Mouse (Mus musculus): ENCODE results near the gene Psmb7.

Gene Psmb7

DNA sequence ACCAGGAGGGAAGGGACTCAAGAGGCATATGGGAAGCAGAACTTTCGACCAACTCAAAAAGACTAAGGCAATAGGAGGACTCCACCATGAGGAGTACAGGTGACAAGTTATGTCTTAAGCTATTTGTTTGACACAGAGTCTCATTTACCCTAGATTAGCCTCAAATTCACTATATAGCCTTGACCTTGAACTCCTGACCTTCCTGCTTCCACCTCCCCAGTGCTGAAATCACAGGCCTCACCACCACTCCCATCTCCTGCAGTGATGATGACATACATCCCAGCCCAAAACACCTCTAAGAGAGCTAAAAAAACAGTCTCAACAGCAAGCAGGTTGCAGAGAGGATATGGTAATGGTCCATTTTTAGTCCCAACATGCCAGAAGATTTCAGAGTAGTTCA is 2.1 kb downstream of the Psmb7 start:
- DNase-seq (ENCODE audit: low read depth, low spot score), result peak; percentile 28

DNA sequence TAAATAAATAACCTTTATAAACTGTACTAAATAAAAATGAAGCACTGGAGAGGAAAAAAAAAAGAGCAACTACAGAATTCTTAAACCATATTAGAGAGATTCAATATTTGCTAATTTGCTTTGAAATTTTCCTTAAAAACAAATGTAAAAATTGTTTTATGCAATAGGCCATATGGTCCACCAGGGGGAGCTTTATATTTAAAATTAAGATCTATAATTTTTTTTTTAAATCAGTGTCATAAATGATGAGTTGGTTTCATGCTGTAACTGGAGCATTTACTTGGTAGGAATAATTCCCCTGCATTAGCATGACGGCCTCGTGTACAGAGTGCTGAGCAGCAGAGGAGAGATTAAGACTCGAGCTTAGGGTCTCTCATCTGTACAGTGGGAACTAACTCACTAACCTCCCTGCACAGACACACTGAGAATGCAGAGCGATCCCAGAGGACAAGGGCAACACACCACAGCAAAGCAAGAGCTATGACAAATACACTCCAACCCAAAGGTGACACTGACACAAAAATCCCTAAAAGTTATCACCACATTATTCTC is 6.1 kb downstream of the Psmb7 start:
- DNase-seq (ENCODE audit: low read depth, low spot score), result no peak

DNA sequence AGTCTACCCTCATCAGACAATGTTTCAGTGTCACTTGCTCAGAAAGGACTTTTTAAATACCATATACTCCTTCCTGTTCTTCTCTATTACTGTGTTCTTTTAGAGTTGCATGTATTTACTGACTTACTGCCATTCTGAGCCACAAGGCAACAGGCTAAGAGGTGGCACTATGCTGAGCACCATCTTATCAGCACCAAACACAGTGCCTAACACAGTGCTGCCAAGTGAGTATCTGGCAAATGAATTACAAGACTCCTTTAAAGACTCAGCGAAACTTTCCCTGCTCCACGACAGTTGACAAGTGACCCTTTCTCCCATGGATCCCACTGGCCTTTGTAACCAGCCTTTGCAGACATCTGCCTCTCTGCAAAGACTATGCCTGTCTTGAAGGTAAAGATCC is 13.3 kb downstream of the Psmb7 start:
- DNase-seq (ENCODE audit: low read depth, low spot score), result no peak

DNA sequence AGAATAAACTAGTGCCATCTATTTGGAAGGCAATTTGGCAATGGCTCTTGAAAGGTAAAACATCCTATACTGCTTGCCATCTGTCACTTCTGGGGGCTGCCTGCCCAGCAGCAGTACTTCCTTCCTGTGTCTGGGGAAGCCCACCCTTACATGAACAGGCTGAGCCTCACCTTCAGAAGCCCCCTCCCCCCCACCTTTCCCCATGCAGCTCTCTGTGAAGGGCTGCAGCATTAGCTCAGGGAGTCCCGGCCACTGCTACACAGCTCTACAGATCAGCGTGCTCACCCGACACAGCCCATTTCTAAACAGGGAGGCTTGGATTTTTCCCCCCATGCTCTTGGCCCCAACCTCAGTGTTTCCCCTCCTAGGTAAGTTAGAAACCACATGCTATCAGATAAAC is 14.4 kb downstream of the Psmb7 start:
- no peak for DNase-seq (ENCODE audit: low read depth, low spot score)

DNA sequence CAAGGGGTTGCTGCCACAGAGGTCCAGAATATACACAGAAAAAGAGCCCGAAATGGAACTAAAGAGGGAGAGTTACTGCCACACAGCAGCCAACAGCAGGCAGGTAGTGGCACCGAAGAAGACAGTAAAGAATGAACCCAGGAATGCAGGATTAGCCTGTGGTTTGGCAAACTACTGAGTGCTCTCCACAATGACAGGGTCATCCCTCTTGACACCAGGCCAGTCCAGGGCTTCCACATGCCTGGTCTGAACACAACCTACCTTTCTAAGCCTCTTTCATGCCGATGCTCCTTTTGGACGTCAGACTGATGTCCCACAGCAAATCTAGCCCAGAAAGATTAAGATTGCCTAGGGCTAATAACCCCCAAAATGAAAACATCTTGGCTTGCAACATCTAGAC is 15.1 kb downstream of the Psmb7 start:
- no peak for DNase-seq (ENCODE audit: low read depth, low spot score)

DNA sequence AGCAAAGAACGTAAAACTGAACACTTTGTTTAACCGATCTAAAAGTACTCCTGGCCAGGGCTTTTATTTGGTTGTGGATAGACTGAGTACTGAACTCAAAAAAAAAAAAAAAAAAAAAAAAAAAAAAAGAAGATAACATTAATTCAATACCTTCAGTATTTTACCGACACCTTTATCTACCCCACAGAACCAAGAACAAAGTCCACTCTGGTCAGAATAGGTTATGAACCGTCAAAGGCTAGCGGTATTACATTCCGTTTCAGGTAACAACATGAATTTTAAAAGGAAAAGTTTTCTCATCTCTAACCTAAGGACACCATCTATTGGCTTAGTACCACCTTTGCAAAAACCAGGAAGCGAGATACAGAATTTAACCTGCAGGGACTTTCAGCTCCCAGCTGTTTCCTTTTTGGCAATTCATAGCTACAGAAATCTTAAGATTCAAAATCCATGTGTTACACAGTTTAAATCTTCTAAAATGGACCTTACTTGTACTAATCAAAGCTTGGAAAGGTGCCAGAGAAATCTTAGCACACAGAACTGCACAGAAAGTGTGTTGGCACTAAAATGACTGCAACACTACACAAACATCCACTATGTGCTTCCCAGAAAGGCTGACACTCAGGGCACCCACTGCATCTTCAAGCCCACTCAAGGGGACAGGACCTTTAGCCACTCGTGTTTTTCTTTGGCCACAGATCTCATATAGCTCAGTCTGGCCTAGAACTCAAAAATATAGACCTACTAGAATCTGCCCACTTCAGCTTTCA is 19.9 kb downstream of the Psmb7 start:
- no peak for DNase-seq (ENCODE audit: low read depth, low spot score)

DNA sequence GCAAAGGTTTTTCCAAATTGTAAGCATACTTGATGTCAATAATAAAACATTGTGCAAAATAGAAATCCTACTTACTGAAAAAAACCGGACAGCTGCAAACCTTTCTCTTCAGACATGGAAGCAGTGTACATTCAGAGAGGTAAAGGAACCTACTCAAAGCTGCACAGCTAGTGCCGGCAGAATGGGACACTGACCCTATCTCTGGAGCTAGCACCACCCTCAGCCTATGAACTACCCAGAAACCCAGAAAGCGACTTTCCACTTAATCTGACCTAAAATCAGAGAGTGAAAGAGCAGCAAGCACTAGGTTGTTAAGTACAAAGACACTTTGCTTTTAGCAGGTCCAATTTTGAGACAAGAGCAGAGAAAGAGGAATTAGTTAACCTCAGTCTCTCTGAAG is 20.5 kb downstream of the Psmb7 start:
- no peak for DNase-seq (ENCODE audit: low read depth, low spot score)

DNA sequence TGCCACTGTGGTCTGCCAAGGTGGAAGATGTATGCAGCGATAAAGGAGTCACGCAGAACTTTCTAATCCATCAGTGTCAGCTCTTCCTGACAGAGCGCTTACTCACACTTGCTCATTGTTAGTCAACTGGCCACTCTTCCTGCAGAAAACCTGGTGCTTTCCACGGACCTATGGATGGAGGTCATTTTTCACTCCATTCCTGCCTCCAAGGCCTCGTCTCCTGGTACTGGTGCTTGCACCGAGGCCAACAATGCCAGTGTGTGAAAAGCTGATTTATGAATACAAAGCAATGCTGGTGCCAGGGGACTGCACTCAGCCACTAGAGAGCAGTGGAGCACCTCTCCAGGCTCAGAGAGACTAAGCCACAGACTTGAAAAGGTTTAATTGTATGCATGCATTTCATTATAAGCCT is 22.3 kb downstream of the Psmb7 start:
- peak; percentile 44 for DNase-seq (ENCODE audit: low read depth, low spot score)

DNA sequence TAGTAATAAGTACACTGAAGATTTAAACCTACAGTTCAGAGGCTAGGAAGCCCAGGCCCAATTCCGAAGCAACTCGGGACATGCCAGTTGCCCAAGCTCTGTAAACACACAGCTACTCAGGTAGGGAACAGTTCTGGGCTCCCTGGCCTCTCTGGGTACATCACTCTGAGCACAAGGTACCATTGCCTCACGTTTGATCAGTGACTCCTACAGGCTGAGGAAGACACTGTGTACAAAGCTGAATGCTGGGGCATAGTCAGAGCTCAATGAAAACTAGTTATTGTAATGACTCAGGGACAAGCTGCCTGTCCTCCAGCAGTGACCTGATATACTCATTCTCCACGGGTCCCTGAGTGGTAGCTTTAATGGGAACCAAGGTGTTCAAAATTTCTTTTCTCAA is 22.8 kb downstream of the Psmb7 start:
- no peak for DNase-seq (ENCODE audit: low read depth, low spot score)

DNA sequence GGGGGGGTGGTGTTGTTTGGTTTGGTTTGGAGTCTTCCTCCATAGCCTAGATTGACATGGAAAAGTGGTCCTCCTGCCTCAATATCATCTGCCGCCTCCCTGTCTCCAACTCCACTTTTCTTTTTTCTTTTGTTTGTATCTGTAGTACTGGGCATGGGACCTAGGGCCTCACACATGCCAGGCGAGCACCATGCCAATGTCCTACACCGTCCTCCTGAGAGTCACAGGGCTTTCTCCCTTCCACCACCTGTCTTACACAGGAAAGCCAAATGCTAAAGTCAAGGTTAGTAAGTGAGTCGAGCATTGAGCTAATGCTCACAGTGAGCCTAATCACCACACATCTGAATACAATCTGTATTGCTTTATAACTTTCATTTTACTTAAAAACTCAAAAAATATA is 24.1 kb downstream of the Psmb7 start:
- DNase-seq (ENCODE audit: low read depth, low spot score), result no peak

DNA sequence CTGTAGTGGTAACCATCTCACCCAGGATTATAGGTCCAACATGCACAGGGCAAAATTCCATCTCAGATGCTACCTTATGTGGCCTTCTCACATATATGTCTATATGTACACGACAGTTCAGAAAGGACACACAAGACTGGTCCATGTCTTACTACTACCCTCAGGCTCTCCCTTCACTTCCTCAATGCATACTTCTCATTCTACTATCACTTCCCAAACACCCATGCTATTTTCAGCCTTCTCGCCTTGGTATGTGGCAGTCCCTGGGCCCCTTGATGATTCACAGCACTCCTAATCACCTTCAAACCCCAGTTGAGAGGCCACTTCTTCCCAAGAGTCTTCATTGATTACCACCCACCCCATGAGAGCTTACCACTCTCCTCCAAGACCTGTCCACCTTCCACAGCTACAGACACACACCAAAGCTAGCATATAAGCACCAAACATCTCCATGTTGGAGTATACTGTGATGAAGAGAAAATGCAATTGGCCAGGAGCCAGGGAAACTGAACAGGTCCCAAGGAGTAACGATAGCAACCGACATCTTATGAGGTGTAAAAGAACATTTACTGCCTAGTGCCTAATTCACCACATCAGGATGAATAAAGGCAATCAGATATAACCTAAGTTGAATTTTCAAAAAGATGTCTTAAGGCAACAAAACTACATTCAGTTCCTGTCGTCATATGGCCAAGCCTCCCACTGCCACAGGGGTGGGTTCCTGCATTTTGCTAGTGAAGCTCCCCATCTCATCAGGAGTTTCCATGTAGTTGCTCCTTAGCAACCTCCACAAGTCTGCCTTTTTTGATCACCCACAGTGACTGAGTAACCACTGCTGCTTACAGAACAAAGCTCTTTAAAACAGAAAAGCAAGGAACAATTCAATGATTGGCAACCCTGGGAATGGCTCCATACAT is 26.7 kb downstream of the Psmb7 start:
- DNase-seq (ENCODE audit: low read depth, low spot score), result no peak

DNA sequence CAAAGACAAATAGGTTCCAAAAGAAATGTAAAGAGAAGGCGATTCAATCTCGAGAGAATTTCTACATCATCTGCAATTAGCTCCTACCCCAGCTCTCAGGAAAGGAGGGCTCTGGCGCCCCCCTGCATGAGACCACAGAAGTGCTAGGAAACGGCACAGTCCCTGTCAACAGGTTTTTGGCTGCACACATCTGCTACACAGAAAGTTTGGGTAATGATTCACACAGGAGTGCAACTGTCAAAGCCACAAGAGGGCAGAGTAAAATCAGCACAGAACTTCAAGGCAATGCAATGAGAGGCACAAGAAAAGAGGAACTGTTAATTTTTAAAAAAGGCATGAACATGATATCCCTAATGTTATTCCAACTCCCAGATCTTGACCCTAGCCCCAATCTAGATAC is 27.8 kb downstream of the Psmb7 start:
- peak; percentile 41 for DNase-seq (ENCODE audit: low read depth, low spot score)

DNA sequence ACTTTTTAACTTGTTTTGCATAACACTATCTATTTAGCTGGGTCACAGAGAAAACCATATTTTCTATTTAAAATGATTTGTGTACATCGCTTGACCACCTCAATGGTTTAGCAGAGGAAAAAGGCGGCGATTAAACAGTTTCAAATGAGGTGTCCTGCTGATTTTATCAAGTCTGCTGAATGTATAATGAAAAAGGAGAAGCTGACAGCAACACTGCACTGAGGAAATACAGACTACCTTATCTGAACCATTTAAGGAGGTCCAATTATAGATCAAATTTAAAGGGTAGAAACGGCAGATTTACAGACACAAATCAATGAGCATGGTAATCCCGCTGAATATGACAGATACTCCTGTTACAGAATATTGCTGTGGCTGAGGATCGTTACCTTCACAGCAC is 29.4 kb downstream of the Psmb7 start:
- DNase-seq (ENCODE audit: low read depth, low spot score), result no peak

DNA sequence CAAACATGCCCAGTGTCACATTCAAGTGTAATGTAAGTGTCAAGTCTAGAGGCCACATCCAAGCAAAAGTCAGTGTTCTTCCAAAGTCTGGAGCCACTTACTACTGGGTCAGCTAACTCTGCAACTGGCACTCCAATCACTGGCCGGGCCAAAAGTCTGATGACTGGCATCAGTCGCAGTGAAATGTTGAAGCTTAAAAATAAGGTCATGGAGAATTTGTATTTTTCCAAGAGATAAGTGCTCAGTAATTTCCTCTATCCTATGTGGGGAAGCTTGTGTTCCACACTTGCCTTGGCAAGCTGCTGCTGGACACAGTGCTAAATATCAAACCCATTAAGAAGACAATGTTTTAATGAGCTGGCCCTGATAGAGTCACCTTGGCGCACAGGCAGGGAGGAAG is 30.3 kb downstream of the Psmb7 start:
- no peak for DNase-seq (ENCODE audit: low read depth, low spot score)

DNA sequence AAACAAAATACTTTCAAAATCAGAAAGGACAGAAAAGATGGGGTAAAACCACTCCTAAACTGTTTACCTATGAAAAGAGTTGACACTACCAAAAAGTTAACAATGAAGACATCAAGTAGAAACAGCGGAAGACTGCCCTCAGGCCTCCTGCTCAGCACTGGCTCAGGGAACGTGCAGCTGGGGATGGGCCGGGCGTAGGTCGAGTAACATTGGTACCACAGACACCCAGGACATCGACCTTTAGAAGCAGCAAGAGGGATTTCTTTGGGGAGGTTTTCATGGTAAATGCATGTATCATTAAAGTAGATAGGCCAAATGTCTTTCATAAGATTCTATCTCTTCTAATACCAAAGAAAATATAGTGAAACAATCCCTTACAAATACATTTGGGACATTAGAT is 31.3 kb downstream of the Psmb7 start:
- peak; percentile 25 for DNase-seq (ENCODE audit: low read depth, low spot score)

DNA sequence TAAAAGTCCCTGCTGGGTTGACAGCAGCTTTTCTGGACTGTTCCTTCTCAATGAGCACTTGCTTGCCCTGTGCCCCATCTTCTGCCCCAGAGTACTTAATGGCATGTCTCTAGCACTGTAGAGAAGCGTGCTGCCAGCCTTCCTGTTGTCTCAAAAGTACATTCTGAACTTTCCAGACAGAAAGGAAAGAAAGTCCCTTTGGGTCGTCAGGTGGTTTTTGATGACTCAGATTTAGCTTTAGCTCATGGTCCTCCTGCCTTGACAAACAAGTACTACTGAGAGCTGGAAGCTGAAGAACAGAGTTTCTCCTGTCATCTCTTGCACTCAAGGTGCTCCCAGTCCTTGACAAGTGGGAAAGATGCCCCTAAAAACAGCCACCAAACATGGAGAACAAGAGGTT is 33.7 kb downstream of the Psmb7 start:
- DNase-seq (ENCODE audit: low read depth, low spot score), result no peak

DNA sequence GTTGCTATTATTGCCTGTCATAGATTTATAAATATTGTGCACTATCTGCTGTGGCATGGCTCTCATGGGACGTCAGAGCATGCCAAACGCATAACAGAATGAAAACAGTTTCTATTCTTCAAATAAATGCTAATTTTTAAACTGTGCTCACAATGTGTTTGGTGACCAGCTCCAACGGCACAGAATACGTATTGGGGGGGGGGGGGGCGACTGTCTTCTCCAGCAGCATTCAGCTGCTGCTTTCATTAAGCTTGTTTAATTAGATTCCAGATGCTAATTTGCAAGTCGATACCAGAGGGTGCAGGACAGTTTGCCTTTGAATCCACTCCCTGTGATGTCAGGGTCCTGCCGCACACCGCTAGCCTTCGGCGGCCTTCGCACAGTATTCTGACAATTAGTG is 34.6 kb downstream of the Psmb7 start:
- DNase-seq (ENCODE audit: low read depth, low spot score), result peak; percentile 27

DNA sequence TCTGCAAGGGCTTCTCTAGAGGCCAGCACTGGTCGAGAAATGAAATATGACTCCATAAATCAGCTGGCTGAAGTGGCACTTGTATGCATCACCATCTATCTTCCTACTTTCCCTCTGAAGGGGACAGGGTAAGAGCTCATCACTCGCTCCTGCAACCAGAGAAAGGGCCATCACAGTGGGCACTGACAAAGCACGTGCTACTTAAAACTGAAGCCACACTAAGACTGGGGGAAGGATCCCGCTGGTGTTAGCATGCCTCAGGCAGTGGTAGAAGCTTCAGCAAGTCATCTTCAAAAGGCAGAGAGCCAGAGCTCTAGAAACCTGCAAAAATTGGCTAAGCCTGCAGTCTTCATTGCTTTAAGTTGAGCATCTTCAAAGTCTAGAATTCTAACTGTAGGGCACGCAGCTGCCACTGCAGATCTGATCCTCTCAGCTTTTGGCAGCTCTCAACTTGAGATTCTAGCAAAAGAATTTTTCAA is 35.0 kb downstream of the Psmb7 start:
- DNase-seq (ENCODE audit: low read depth, low spot score), result no peak

DNA sequence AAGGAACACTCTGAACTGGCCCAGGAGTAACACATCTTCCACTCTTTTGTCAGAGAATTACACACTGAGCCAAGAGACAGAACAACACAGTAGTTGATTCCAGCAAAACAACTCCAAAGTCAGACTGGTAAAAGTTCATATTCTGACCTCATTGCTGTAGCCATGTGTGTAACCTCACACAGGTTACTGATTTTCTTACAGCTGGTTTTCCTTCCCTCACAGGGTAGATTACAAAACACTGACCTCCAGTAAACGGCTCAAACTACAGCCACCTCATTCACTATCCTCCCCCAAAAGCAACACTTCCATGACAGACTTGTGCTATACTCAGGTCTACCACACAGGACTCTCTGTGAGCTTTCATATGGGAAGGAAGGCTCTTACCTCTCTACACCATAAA is 36.2 kb downstream of the Psmb7 start:
- DNase-seq (ENCODE audit: low read depth, low spot score), result no peak

DNA sequence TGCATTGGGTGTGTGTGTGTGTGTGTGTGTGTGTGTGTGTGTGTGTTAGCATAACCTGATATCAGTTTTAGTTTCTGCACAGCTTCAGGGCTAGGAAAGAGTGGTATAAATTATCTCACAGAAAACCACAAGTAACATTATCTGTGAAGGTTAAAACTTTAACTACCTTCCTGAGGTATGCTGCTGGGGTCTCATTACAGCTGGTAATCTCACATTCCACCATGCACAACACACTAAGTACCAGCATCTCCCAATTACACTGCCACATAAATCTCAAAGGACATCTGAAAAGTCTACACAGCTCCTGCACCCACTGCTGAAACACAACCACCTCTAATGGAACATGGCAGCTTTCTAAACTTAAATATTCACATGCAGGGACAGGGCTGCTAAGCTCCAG is 43.0 kb downstream of the Psmb7 start:
- DNase-seq (ENCODE audit: low read depth, low spot score), result no peak

DNA sequence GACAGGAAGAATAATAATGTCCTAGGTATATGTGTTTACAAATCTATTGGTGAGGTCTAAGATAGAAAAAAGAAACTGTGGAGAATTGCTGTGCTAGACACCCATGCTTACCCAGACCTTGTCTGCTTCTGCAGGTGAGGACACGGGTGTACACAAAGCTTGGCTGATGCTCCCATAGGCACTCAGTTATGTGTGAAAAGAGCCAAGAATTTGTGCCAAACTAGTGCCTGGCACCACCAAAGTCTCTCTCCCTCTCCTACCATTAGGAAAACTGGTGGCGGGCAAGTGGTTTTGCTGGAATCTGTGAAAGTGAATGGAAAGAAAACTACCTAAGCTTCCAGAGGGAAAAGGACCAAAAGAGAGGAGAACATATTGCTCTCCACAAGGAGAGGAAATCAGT is 45.5 kb downstream of the Psmb7 start:
- DNase-seq (ENCODE audit: low read depth, low spot score), result no peak

DNA sequence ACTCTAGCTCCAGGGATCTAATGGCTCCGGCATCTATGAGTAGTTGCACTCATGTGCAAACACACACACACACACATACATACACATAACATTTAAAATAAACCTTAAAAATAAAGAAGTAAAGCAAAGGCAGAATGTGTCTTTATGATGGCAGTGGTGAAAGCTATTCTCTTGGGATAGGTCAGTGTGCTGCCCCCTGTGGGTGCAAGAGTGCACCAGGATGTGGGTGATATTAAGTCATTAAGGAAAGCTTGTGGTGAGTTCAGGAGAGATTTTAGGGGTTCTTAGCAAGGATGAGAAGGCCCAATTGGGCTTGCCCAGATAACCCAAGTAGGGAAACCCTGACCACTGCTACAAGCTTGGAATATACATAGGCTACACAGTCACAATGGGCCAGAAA is 46.0 kb downstream of the Psmb7 start:
- peak; percentile 52 for DNase-seq (ENCODE audit: low read depth, low spot score)

DNA sequence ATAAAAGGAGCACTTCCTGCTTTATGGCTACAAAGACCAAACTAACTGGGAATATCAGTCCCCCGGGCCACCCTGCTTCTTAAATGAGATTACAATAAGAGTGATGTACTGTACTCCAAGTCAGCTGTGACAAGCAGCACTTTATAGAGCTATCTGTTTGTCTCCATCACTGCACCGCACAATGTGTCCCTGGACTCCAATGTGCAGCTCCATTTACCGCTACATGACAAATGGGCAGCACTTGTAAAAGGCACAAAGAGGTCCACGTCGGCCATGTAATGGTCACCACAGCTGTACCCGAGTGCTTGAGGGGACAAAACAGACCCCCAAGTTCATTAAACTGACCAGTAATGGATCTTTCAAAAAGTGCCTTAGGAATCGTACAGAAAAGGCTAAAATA is 49.0 kb downstream of the Psmb7 start:
- DNase-seq (ENCODE audit: low read depth, low spot score), result no peak

All from ZHBTc4 (cell line).